Mouse (Mus musculus) heart, postnatal 10 days (tissue): ENCODE measurements at regions not wholly inside any gene's neighbourhood (a gene's known extent, or its start where the extent isn't known, plus 50 kb on each side); places are given as distances from the start of the nearest gene placed in this dataset.

ENCODE experiments used
- DNase-seq, 2 experiments: peaks; one replicate each; pipeline ENCODE4 v3.0.0; 2021
- intact Hi-C: fragments of 180-260 bp; cut with DNase I; formaldehyde crosslinking; loops from one replicate; pipeline ENCODE4 v1.15.1; 2025

DNA sequence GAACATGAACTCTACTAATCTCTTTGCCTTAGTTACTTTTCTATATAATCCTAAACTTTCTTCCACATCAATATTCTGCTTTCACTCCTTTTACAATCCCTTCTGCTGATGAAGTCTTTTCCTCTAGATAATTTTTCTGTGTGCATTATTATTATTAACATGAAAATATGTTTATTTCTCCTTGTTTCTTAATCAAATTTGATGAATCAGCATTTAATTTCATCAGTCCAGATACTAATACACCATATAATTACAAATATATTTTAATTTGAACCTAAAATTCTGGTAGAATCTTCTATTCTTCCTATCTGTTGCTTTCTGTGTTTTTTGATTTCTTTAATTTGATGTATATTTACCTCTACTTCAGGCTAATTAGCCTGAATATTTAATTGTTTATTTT lies 365.5 kb downstream of the Dcdc2c start:
- intact Hi-C loops, result no loop called here
- DNase-seq, result no peak

DNA sequence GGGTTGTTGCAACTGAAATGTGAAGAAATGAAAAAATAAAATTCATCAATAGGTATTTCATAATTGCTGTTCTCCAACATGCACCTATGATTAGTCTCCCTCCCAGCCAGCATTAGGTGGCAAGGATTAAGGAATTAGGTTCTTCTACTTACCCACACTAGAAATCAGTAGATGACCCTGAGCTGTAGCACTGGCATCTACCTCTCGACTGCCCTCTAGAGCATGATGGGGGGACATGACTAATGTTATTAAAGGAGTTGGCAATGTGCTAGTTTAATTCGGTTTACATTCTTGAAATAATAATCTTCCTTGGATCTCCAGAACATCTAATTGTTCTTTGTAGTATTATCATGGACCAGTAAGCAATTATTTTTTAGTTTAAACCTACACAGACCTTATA lies 370.9 kb downstream of the Dcdc2c start:
- intact Hi-C loops, result no loop called here
- DNase-seq, result no peak

DNA sequence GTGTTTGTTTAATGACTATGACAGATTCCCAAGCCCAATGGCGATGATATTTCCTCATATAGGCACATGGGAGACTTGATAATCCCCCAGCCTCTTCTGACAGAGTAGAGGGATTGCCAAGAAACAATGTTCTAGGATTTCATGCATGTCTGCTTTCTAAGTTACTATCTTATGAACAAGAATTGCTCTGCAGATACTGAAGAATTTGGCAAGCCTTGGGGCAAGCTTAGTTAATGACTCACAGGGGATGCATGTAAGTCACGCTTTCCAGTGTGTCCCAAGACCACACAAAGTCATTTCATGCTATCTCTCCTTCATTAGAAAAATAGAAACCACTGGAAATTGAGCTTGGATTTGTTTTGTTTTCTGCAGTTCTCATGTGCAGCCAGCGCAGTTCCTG lies 376.2 kb downstream of the Dcdc2c start:
- intact Hi-C loops, result no loop called here
- peak; percentile 16 to 26 for DNase-seq

DNA sequence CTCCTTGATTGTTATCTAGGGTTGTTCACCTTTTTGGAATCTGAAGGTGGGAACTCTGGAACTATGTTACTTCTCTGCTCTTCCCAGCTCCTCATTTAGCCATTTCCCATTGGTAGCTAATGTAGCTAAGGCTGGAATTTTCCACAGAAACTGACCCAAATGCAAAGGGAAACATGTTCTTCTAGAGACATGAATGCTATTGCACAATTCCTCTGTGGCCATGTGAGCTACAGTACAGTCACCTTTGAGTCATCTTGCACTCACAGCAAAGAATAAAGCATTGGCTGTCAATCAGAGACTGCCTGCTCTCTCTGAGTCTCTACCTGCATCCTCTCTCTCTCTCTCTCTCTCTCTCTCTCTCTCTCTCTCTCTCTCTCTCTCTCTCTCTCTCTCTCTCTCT lies 378.1 kb downstream of the Dcdc2c start:
- intact Hi-C loops, result no loop called here

DNA sequence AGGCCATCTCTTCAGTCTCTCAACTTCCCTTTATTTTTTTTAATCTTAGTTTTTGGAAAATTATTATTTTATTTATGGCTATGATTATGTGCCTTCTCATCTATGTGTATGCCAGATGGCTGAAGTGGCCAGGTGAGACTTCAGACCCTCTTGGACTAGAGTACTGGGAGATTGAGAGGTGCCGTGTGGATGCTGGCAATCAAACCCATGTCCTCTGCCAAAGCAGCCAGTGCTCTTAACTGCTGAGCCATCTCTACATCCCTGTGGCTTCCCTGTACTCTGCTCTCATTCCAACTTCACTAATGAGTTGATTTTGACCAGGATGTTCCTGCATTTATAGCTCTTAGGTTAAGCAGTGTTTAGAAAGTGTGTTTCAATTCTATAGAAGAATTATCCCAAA lies 393.4 kb downstream of the Dcdc2c start:
- intact Hi-C loops, result no loop called here
- DNase-seq, result no peak

More for the DNA sequence above, 378.1 kb downstream of the Dcdc2c start:
- no peak for DNase-seq

DNA sequence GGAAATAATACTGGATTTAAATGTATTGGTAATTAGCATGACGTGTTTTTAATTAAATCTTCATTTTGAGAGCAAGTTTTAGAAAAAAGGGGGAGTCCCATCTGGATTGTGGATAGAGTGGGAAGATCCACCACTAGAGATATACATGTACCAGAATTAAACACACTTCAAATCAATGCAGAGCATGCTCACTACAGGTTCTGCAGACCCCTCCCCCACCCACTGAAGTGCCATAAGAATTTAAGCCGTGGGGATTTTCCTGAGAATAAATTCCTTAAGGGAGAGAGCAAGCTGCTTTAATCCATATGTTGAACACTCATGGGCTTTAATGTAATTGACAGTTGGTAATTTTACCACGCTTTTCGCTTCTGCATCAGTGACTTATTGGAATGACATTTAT lies 401.4 kb downstream of the Dcdc2c start:
- intact Hi-C loops, result no loop called here
- DNase-seq, result no peak

DNA sequence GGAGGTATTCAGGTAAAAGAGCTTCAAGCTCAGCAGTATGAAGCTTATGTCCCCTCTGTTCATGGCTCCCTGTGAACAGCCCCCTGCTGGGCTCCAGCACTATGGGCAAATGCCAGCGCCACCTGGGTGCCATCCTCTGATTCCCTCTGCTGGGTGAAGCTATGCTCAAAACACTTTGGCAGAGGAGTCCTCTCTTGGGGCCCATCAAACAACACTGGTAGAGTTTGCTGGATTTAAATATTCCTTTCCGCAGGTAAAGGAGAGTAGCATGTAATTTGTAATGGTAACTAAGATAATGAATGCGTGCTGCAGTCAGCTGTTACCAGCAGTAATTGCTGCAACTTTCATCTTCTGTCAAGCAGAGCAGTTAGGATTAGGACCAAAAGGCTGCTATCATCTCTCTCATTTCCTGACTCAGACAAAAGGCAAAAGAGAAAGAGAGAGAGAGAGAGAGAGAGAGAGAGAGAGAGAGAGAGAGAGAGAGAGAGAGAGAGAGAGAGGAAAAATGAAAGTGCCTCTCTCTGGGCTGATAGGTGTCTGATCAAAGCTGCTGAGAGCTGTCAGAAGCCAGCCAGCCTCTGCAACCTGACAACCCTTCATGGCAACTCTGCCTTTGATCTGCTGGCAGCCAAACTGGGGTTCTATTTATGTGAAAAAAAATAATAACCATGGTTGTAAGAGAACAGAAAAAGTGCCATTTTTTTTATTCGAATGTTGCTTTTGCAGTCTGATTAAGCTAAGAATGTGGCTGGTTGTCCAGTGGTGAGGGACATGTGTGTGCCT lies 416.2 kb downstream of the Dcdc2c start:
- no peak for DNase-seq
- intact Hi-C loops, result no loop called here

DNA sequence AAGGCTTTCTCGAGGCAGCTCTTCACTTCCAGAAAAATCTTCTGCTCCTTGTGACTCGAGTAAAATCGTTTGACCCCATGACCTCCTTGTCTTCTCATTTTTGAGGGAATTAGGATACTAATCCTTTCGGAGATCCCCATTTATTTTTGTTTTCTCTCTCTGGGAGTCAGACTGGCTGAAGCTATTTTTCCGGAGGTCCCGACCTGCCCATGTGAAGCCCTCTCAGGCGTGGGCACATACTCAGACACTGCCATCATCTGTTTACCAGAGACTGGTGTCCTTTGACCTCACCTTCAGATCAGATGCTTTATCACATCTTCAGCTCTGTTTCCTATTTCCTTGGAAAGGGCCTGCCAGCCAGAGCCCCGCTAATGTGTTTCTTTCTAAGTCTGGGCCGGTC lies 429.4 kb downstream of the Dcdc2c start:
- intact Hi-C loops, result no loop called here
- no peak for DNase-seq

DNA sequence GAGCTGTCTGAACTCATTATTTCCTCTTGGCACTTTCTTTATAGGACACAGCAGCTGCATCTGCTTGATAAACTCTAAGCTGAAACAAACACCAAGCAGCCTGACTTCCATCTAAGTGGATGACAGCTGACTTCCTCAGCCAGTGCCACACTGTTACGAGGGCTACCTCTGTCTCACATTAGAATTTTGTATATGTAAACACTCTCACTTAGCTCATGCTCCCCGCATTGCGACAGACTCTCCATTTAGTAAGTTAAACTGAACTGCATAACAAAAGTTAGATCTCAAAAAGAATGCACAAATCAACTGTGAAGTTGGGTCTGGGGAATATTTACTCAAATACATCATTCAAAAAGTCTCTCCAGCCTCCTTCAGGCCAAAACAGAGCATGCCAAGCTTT lies 432.1 kb downstream of the Dcdc2c start:
- peak; percentile 14 to 20 for DNase-seq
- intact Hi-C loops, result no loop called here

DNA sequence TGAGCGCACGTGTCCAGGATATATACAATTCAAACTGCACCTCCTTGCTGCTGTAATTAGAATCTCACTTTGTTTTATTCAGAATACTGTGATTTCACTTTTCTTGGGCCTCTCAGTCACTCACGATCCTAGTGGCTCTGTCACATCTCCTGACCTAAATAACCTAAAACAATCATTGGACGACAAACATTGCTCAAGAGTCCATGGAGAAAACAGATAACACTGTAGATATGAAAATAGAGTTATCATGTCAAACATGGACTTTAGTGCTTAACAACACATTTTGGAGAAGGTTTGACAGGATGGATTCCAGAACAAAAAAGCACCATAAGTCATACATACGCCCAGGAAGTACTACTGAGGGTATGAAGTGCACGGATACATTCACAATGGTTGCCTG lies 461.5 kb downstream of the Dcdc2c start:
- DNase-seq, result no peak
- intact Hi-C loops, result no loop called here

DNA sequence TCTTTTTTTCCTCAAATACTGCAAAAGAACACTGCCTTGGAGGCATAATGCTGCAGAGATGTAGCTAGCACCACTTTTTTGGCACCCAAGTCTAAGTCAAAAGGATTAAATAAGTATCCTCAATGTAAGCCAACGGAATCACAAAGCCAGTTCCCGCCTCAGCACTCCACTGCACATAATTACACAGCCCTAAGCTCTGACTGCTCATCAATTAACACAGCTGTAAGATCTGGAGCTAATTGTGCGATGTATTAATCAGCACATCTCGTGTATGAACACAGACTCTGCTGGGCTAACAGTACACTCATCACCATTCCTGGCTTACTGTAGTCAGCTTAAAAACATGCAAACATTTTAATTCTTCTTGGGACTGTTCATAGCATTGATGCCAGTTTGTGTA lies 466.7 kb downstream of the Dcdc2c start:
- DNase-seq, result no peak
- intact Hi-C loops, result no loop called here

DNA sequence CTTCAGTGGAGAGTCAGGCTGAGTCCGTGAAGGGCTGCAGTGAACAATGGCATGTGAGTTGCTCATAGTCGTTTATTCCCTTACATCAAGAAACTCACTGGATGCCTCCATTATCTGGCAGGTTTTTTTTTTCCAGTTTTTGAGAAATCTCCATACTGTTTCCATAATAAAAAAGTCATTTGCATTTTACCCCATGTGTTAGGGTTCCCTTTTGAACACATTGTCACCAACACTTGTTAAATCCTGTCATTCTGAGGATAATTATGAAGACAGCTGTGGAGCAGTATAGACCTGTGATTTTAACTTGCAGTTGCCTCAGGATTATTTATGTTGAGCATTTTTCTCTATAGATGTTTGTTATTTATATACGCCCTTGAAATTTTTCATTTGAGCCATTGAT lies 475.6 kb downstream of the Dcdc2c start:
- intact Hi-C loops, result no loop called here

DNA sequence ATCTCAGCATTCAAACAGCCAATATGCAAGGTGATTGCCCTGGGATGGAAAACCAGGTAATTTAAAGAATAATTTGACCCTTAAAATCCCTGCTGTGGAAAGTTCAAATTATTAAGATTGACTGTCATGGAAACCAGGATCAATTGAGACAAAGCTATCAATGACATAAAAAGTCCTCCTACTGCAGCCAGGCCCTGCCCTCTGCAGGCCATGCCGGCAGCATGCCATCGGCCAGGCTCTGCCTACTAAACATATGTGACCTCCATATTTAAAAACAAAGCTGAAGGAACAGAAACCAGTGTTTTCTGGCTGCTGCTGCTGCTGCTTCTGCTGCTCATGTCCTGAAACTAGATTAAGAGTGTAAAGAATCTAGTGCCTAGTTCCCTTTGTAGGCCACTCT lies 483.6 kb downstream of the Dcdc2c start:
- no peak for DNase-seq
- intact Hi-C loops, result no loop called here

More for the DNA sequence above, 475.6 kb downstream of the Dcdc2c start:
- no peak for DNase-seq

DNA sequence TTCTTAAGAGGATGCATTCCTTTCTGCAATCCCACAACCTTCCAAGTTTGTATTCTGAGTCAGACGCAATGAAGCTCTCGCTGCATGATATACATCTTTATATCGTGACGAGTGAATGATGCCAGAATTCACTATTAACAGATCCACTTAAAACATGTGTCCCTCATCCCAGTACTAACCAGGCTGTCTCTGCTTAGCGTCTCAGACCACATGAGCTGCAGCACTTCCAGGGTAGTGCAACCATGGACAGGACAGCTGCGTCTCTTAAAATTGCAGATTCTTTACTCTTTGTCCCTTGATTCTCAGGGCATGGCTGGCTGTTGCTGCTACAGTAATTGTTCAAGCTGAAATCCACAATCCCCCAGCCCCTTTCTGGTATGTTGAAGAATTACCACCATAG lies 491.9 kb downstream of the Dcdc2c start:
- intact Hi-C loops, result no loop called here
- no peak for DNase-seq

DNA sequence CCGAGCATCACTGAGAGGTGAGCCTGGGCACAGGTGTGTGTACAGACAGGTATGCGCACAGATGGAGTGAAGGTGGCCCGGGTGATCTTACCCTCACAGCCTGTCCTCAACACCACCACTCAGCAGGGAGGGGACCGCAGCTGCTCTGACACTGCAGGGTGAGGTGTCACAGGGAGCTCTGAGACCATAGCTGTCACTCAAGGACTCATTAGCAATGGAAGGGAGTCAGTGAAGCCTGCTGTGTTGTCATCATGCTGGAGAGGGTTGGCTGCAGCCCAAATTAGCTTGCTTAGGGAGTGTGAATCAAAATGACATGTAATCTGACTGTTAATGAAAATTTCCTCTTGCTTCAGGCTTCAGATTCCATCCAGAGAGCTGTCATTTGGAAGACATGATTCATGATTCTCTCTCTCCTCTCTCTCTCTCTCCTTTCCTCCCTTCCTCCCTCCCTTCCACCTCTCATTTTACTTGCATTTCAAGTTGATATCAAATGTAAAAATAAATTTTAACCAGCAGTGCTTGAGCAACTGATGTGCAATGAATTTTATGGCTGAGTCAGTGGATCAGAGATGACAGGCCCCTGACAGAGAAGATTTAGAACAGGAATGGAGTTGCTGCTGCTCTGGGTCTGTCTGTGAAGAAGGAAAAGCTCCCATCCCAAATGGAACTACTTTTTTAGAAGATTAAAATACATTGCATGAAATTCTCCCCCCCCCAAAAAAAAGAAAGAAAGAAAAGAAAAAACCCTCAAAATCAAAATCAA lies 496.5 kb downstream of the Dcdc2c start:
- intact Hi-C loops, result no loop called here
- DNase-seq, result peak in 1 of 2 experiments; percentile 6

DNA sequence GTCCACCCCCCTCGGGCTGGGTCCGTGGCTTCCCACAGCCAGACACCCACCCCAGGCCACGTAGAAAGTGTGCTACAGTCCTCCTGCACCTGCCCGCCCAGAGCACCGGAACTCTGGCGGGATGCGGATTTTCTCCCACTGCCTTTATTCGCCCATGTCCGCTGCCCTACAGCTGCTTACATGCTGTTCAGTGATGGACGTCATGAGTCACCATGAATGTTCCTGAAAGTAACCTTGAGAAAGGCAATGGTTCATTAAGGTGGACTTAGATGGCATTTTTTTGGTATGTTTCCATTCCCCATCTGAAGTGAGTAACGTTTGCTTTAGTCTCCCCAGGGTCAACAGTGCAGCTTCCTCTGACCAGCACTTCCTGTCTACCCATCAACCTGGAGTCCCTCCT lies 497.8 kb downstream of the Dcdc2c start:
- DNase-seq, result no peak
- intact Hi-C loops, result no loop called here

DNA sequence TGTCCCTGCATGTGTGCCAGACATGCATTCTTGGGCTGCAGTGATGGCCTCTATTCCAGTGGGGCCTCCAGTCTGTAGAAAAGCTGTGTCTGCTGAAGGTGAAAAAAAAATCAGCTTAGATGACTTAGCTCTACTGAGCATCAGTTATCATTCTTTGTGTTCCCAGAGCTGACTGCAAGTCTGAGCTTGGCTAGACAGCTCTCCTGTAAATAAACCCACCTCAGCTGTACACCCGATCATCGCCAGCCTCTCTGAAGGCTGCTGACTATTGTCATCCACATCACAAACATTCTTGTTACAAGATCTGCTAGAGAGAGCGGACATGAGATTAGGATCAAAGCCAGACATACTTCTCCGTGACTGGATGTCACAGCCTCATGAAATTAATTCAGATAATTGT lies 504.2 kb downstream of the Dcdc2c start:
- no peak for DNase-seq
- intact Hi-C loops, result no loop called here

DNA sequence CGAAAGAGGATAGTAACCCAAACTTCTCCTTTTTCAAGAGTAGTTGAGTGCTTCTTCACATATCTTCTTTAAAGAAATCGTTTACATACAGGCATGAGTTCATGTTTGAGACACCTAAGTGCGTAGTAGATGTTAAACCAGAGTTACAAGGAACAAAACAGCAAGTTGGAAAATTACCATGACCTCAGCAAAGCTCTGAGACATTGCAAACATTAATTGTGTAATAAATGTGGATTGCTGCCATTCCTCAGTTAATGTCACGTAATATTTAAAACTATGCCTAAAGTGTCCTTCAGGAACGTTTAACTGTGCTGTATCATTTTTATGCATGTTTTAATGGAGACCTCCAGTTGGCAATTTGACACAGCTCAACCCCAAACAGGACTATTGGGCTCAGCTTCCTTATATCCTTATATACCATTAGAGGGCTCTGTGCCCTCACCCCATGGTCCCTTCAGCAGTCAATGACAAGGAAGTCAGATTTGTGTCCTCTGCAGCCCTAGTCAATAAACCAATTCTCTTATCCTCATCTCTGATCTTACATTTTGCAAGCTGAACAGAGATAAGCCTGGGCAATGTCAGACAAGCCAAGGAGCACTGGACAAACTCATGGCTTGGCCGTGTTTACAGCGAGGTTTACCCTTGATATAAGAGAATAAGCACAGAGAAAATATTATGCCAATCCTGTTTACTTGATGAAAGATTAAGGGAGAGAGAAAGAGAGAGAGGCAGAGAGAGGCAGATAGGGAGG lies 513.9 kb downstream of the Dcdc2c start:
- intact Hi-C loops, result no loop called here
- DNase-seq, result no peak

DNA sequence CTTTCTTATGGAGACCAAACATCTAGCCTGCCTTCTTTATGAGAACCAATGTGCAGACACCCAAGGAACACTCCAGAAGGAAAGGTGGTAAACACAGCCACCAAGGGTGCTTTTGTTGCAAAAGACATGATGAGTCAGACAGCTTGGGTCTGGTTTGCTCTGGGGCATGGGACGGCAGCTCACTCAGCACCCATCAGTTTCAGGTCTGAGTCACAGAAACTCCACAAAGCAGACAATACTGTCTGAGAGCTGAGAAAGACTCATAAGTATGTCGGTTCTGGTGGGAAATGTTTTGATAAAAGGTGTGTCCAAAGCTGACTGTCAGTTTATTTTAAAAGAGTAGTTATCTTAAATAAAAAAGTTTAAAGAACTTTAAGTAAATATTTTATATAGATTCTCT lies 553.0 kb downstream of the Dcdc2c start:
- no peak for DNase-seq
- intact Hi-C loops, result no loop called here

DNA sequence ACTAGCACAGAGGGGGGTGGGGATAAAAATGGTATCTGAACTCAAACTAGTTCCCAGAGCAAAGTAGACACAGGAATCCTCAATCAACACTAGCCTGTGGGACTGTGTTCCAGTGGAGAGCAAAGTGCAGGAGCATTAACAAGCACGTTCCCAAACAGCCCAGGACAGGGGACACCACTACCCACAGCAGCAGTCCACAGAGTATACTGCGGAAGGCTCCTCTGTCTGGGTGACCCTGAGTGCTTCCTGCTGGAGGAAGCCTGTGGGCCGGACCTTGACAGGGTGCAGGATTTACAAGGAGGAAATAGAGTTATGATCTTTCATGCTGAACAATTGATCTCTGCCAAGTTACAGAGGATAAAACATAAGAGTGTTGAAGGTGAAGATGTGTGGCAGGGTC lies 560.0 kb downstream of the Dcdc2c start:
- intact Hi-C loops, result no loop called here
- DNase-seq, result no peak

DNA sequence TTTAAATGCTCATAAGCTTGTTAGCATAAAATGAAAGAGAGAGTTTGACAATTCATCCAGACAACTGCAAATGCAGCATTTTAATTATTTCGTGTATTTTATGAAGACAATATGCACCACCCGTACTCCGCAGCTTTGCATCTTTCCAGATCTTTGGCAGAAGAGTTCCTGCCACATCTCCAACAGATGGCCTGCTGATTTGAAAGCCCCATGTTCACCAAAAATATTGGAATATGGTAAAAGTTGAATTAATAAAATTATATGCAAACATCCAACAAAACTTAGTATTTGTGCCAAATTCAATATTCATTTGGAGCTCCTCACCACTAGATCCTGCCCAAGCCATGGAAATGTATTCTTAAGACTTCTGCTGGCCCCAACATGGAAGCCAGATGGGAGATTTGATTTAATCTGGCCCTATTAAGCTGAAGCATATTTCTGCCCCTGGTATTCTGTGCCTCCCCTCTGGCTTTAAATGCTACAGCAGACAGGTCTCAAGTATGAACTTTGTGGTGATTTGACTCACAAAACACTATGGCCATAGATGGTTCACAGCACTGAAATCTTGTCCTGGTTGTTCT lies 567.8 kb downstream of the Dcdc2c start:
- intact Hi-C loops, result no loop called here
- no peak for DNase-seq
